Comparison of ENCODE assay signal across 8 mouse cellular contexts in the genomic region with DNA sequence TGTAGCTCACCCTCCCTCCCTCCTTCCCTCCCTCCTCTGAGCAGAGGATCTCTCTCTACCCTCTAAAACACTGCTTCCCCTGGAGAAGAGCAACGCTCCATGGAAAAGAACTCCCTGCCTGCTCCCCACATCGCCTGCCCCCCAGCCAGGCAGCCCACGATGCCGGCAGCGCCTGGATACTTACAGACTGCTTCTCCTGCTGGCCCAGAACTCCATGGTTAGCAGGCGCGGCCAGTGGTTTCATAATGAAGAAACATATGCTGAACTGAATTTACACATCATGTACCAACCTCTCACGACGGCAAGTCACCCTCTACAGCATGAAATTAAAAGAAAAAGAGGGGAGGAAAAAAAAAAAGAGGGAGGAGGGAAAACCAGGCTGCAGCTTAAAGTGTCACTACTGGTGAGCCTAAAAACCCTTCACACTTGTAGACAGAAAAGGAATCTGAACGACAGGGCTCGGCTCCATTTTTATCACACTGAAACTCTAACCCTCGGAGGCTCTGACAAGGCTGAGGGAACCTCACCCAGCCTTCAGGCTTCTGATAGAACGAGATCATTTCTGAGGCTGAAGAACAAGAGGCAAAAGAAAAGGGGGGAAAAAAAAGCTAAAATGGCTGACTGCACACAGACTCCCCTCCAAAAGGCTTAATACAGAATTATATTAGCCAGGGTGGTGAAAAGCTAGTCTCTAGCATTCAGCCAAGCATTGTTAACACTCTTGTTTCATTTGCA.
DNase-seq lines count a peak whose midpoint lies in the region; ATAC-seq lines count a peak whose summit lies in the region.

No protein-coding gene starts in this region.

- H3K4me2 ChIP-seq in kidney, embryonic 14.5 days (replicated peaks; ENCODE audit: low read depth, low read length), result peak overlapping the region; percentile 31
- peak overlapping the region; percentile 71 for H3K4me2 ChIP-seq in heart, embryonic 12.5 days

- peak; percentile 29; the same call in 1 of the 2 replicates for ATAC-seq in kidney, embryonic 14.5 days (ENCODE audit: low FRiP score, low TSS enrichment)
- no peak for ATAC-seq in heart, embryonic 12.5 days (ENCODE audit: insufficient number of reproducible peaks, low FRiP score)
- ATAC-seq in monocyte, adult 5-6 weeks (replicated peaks; ENCODE audit: insufficient number of reproducible peaks, low FRiP score, low TSS enrichment, poor library complexity, severe bottlenecking), result no peak

- H3K4me3 ChIP-seq in kidney, embryonic 14.5 days (ENCODE audit: low read length), result peak overlapping the region; percentile 11; the same call in 1 of the 2 replicates
- H3K4me3 ChIP-seq in heart, embryonic 12.5 days, result peak overlapping the region; percentile 37

- intact Hi-C loops in left cerebral cortex, postnatal 25 days (cut with DNase I), result loop anchor here (2.0 kb wide), 1 partner anchor 128 kb away; no protein-coding TSS in a partner anchor

- no peaks in the 10 kb centered on the region for H3K9me3 ChIP-seq in kidney, embryonic 14.5 days (ENCODE audit: control insufficient read depth, low read length)
- no peaks in the 10 kb centered on the region for H3K9me3 ChIP-seq in heart, embryonic 12.5 days (replicated peaks)

- no peaks in the 10 kb centered on the region for H3K36me3 ChIP-seq in kidney, embryonic 14.5 days (ENCODE audit: control insufficient read depth, insufficient read depth, low read length)
- H3K36me3 ChIP-seq in heart, embryonic 12.5 days, result no peaks in the 10 kb centered on the region

- H3K27ac ChIP-seq in kidney, embryonic 14.5 days (ENCODE audit: low read depth, low read length), result no peak overlapping the region; the same call in 1 of the 2 replicates
- H3K27ac ChIP-seq in heart, embryonic 12.5 days (ENCODE audit: poor library complexity, severe bottlenecking), result peak overlapping the region; percentile 93

- 24% methylated on average over 13 of the region's 13 CpGs for WGBS in kidney, embryonic 14.5 days
- WGBS in heart, embryonic 12.5 days, result 16% methylated on average over 13 of the region's 13 CpGs

- no peaks in the 10 kb centered on the region for H3K27me3 ChIP-seq in kidney, embryonic 14.5 days (ENCODE audit: control insufficient read depth, insufficient read depth, low read length)
- H3K27me3 ChIP-seq in heart, embryonic 12.5 days (replicated peaks), result no peaks in the 10 kb centered on the region

- H3K4me1 ChIP-seq in kidney, embryonic 14.5 days (ENCODE audit: control insufficient read depth, insufficient read depth, low read length), result peaks cover 30% of the 10 kb centered on the region
- peaks cover 62% of the 10 kb centered on the region for H3K4me1 ChIP-seq in heart, embryonic 12.5 days (replicated peaks)

- no peak overlapping the region; the same call in 1 of the 2 replicates for H3K9ac ChIP-seq in kidney, embryonic 14.5 days (ENCODE audit: low read depth, low read length)
- peak overlapping the region; percentile 66 for H3K9ac ChIP-seq in heart, embryonic 12.5 days

- DNase-seq in kidney, adult 18-20 months, result no peak
- DNase-seq in cerebellum, postnatal 14 days, result peak; percentile 39 to 54
- DNase-seq in left cerebral cortex, postnatal 25 days (ENCODE audit: low spot score in 2 of 2), result peak; percentile 64 to 88
- DNase-seq in right cerebral cortex, adult 2 months (ENCODE audit: low spot score in 2 of 2), result peak; percentile 70
- DNase-seq in spleen, postnatal 36 days (ENCODE audit: low spot score in 2 of 2), result no peak

Comparison
In these comparisons a context has a peak if more than half of its experiments do, and no peak if none do; other contexts are left out.
1. DNase-seq: peak in cerebellum, postnatal 14 days (2 of 2), left cerebral cortex, postnatal 25 days (2 of 2) and right cerebral cortex, adult 2 months (2 of 2); none in kidney, adult 18-20 months (single experiment) and spleen, postnatal 36 days (0 of 2).